Mouse (Mus musculus) stomach, embryonic 15.5 days (tissue): ENCODE data around the gene Pou5f1. TPM values are rescaled to one million over a fixed set of nuclear protein-coding genes. Genes with fewer than 3 reads are reported as not detected.

Source experiments
- ATAC-seq: fragments of 200-750 bp; cut with Nextera tagmentation; 2 replicates; pipeline ENCODE4 v1.8.0; 2017; ENCODE audit warnings: low read depth, moderate number of reproducible peaks, moderate TSS enrichment; ENCODE audit not compliant: insufficient read depth, low FRiP score
- H3K27ac ChIP-seq: fragments of 300-500 bp; sonication (generic); 2 replicates; pipeline ENCODE4 v1.5.1; 2015; ENCODE audit warnings: mild to moderate bottlenecking, inconsistent platforms
- H3K27me3 ChIP-seq: fragments of 300-500 bp; sonication (generic); replicated peaks from 2 replicates; pipeline ENCODE4 v1.6.1; 2015; ENCODE audit warnings: inconsistent platforms
- H3K36me3 ChIP-seq: fragments of 300-500 bp; sonication (generic); 2 replicates; pipeline ENCODE4 v1.6.1; 2015; ENCODE audit warnings: inconsistent platforms
- H3K4me1 ChIP-seq: fragments of 300-500 bp; sonication (generic); 2 replicates; pipeline ENCODE4 v1.6.1; 2015; ENCODE audit warnings: inconsistent platforms
- H3K4me2 ChIP-seq: fragments of 300-500 bp; sonication (generic); 2 replicates; pipeline ENCODE4 v1.6.1; 2015; ENCODE audit warnings: mild to moderate bottlenecking, inconsistent platforms
- H3K4me3 ChIP-seq: fragments of 300-500 bp; sonication (generic); replicated peaks from 2 replicates; pipeline ENCODE4 v1.5.1; 2015; ENCODE audit warnings: inconsistent platforms
- H3K9ac ChIP-seq: fragments of 300-500 bp; sonication (generic); 2 replicates; pipeline ENCODE4 v1.6.1; 2015; ENCODE audit warnings: inconsistent platforms
- H3K9me3 ChIP-seq: fragments of 300-500 bp; sonication (generic); 2 replicates; pipeline ENCODE4 v1.6.1; 2016; ENCODE audit warnings: inconsistent platforms
- WGBS: fragments of 180-500 bp; shearing (Covaris S2); methylation state at CpG from one replicate; pipeline ENCODE4 v1.1.7; 2015; 5-methylcytosine and 5-hydroxymethylcytosine counted together
- polyA plus RNA-seq: library from polyadenylated mRNA; unstranded; fragments of >200 nt; fragmentation: Nextera tagmentation; extraction: Ambion mirVana; gene quantifications from 2 replicates; pipeline ENCODE4 v1.2.1, GENCODE M21; 2015

Pou5f1 gene
- polyA plus RNA-seq, 1 experiment from 2014 or later, result not detected

GRCm38 (mm10) chr17:35515911-35516640 lies 10.3 kb downstream of the Pou5f1 start:
- H3K36me3 ChIP-seq, result peaks cover 3% of the 10 kb centered on the region; the same call in 1 of the 2 replicates
- H3K27ac ChIP-seq, result 0 out of 2 replicates have a peak overlapping the region, but pooled peaks have one; percentile 26
- H3K4me1 ChIP-seq, result peaks cover 25% of the 10 kb centered on the region
- H3K9ac ChIP-seq, result peak overlapping the region; percentile 52
- 5% methylated on average over 25 of the region's 25 CpGs for WGBS
- peak overlapping the region; percentile 69 for H3K4me3 ChIP-seq
- ATAC-seq, result no peak
- peak overlapping the region; percentile 77 for H3K4me2 ChIP-seq
- no peaks in the 10 kb centered on the region for H3K27me3 ChIP-seq
- no peaks in the 10 kb centered on the region for H3K9me3 ChIP-seq

GRCm38 (mm10) chr17:35516652-35517500 lies 11.1 kb downstream of the Pou5f1 start, which contains the start of the genes Tcf19 and Cchcr1:
Gene Tcf19, minus strand, starts transcription at chr17:35516824.
Gene Cchcr1, plus strand, starts transcription at chr17:35517100.
- under 1% methylated on average over 67 of the region's 67 CpGs for WGBS
- peak within 1 kb of the TSS; percentile 52 for H3K9ac ChIP-seq
- H3K4me3 ChIP-seq, result peak within 1 kb of the TSS; percentile 69
- no peaks in the 10 kb centered on the region for H3K9me3 ChIP-seq
- no peaks in the 10 kb centered on the region for H3K27me3 ChIP-seq
- H3K36me3 ChIP-seq, result peaks cover 8% of the 10 kb centered on the region; the same call in 1 of the 2 replicates
- H3K4me1 ChIP-seq, result peaks cover 25% of the 10 kb centered on the region
- H3K27ac ChIP-seq, result peak within 1 kb of the TSS; percentile 31
- peak within 1 kb of the TSS; percentile 77 for H3K4me2 ChIP-seq
- ATAC-seq, result peak; percentile 95

- peaks cover 11% of the 10 kb centered on the region; the same call in 1 of the 2 replicates for H3K36me3 ChIP-seq
- H3K4me1 ChIP-seq, result peaks cover 25% of the 10 kb centered on the region
- H3K9me3 ChIP-seq, result no peaks in the 10 kb centered on the region
- H3K4me3 ChIP-seq, result peak overlapping the region; percentile 69
- H3K27me3 ChIP-seq, result no peaks in the 10 kb centered on the region
- no peak for ATAC-seq
- H3K27ac ChIP-seq, result peak overlapping the region; percentile 31
- peak overlapping the region; percentile 65 for H3K4me2 ChIP-seq
- 0 out of 2 replicates have a peak overlapping the region, but pooled peaks have one; percentile 37 for H3K9ac ChIP-seq
- WGBS, result 6% methylated on average over 12 of the region's 12 CpGs
These were observed 11.7 kb downstream of the Pou5f1 start for GRCm38 (mm10) chr17:35517526-35517925.

- WGBS, result 92% methylated on average over 9 of the region's 9 CpGs
- Histone ChIP-seq H3K9me3 (no peaks in the 10 kb centered on the region), H3K9ac (no peak overlapping the region), H3K27ac (no peak overlapping the region), H3K4me1 (no peaks in the 10 kb centered on the region), H3K4me2 (no peak overlapping the region), H3K27me3 (no peaks in the 10 kb centered on the region), H3K36me3 (peaks cover 28% of the 10 kb centered on the region), H3K4me3 (no peak overlapping the region)
- ATAC-seq, result no peak
These were observed 18.5 kb downstream of the Pou5f1 start for GRCm38 (mm10) chr17:35524354-35524753.

- no peak overlapping the region for H3K4me2 ChIP-seq
- no peak overlapping the region for H3K27ac ChIP-seq
- H3K4me1 ChIP-seq, result no peaks in the 10 kb centered on the region
- WGBS, result 65% methylated on average over 8 of the region's 8 CpGs
- H3K27me3 ChIP-seq, result no peaks in the 10 kb centered on the region
- no peak overlapping the region for H3K4me3 ChIP-seq
- H3K9me3 ChIP-seq, result no peaks in the 10 kb centered on the region
- ATAC-seq, result no peak
- peaks cover 21% of the 10 kb centered on the region; the same call in 1 of the 2 replicates for H3K36me3 ChIP-seq
- H3K9ac ChIP-seq, result no peak overlapping the region
These were observed 20.8 kb downstream of the Pou5f1 start for GRCm38 (mm10) chr17:35526644-35527043.

GRCm38 (mm10) chr17:35532360-35532759 lies 26.5 kb downstream of the Pou5f1 start:
- no peak overlapping the region for H3K4me2 ChIP-seq
- no peaks in the 10 kb centered on the region for H3K27me3 ChIP-seq
- WGBS, result 9% methylated on average over 3 of the region's 3 CpGs
- H3K4me3 ChIP-seq, result no peak overlapping the region
- H3K27ac ChIP-seq, result no peak overlapping the region
- peaks cover 9% of the 10 kb centered on the region; the same call in 1 of the 2 replicates for H3K36me3 ChIP-seq
- H3K9ac ChIP-seq, result no peak overlapping the region
- no peak for ATAC-seq
- no peaks in the 10 kb centered on the region for H3K9me3 ChIP-seq
- no peaks in the 10 kb centered on the region for H3K4me1 ChIP-seq

GRCm38 (mm10) chr17:35532901-35533300 lies 27.1 kb downstream of the Pou5f1 start, which contains the start of gene Psors1c2:
Gene Psors1c2, plus strand, starts transcription at chr17:35533201.
- no peak within 1 kb of the TSS for H3K27ac ChIP-seq
- H3K4me1 ChIP-seq, result no peaks in the 10 kb centered on the region
- WGBS, result 25% methylated on average over 7 of the region's 7 CpGs
- no peaks in the 10 kb centered on the region for H3K9me3 ChIP-seq
- H3K36me3 ChIP-seq, result peaks cover 9% of the 10 kb centered on the region; the same call in 1 of the 2 replicates
- no peak within 1 kb of the TSS for H3K9ac ChIP-seq
- H3K4me3 ChIP-seq, result no peak within 1 kb of the TSS
- H3K27me3 ChIP-seq, result no peaks in the 10 kb centered on the region
- no peak for ATAC-seq
- H3K4me2 ChIP-seq, result no peak within 1 kb of the TSS

- no peaks in the 10 kb centered on the region for H3K36me3 ChIP-seq
- no peaks in the 10 kb centered on the region for H3K4me1 ChIP-seq
- no peaks in the 10 kb centered on the region for H3K9me3 ChIP-seq
- H3K27ac ChIP-seq, result no peak overlapping the region
- H3K4me3 ChIP-seq, result no peak overlapping the region
- H3K4me2 ChIP-seq, result no peak overlapping the region
- H3K9ac ChIP-seq, result no peak overlapping the region
- H3K27me3 ChIP-seq, result no peaks in the 10 kb centered on the region
- ATAC-seq, result peak; percentile 65; the same call in 1 of the 2 replicates
- WGBS, result 7% methylated on average over 6 of the region's 6 CpGs
These were observed 28.5 kb downstream of the Pou5f1 start for GRCm38 (mm10) chr17:35534343-35534742.

GRCm38 (mm10) chr17:35537421-35537820 lies 31.6 kb downstream of the Pou5f1 start:
- H3K9ac ChIP-seq, result no peak overlapping the region
- H3K4me1 ChIP-seq, result no peaks in the 10 kb centered on the region
- no peaks in the 10 kb centered on the region for H3K9me3 ChIP-seq
- WGBS, result 78% methylated on average over 4 of the region's 4 CpGs
- no peak overlapping the region for H3K27ac ChIP-seq
- H3K27me3 ChIP-seq, result no peaks in the 10 kb centered on the region
- H3K4me2 ChIP-seq, result no peak overlapping the region
- H3K4me3 ChIP-seq, result no peak overlapping the region
- no peak for ATAC-seq
- no peaks in the 10 kb centered on the region for H3K36me3 ChIP-seq

GRCm38 (mm10) chr17:35538476-35538875 lies 32.7 kb downstream of the Pou5f1 start:
- ATAC-seq, result no peak
- Histone ChIP-seq H3K9me3 (no peaks in the 10 kb centered on the region), H3K27ac (no peak overlapping the region), H3K4me2 (no peak overlapping the region), H3K27me3 (no peaks in the 10 kb centered on the region), H3K9ac (no peak overlapping the region), H3K4me1 (no peaks in the 10 kb centered on the region), H3K4me3 (no peak overlapping the region), H3K36me3 (no peaks in the 10 kb centered on the region)
- 83% methylated on average over 1 of the region's 1 CpGs for WGBS

GRCm38 (mm10) chr17:35539540-35539939 lies 33.7 kb downstream of the Pou5f1 start:
- ATAC-seq, result no peak
- no peak overlapping the region for H3K9ac ChIP-seq
- no peak overlapping the region for H3K4me3 ChIP-seq
- H3K27ac ChIP-seq, result no peak overlapping the region
- no peaks in the 10 kb centered on the region for H3K4me1 ChIP-seq
- no peaks in the 10 kb centered on the region for H3K36me3 ChIP-seq
- 44% methylated on average over 10 of the region's 10 CpGs for WGBS
- no peak overlapping the region for H3K4me2 ChIP-seq
- H3K9me3 ChIP-seq, result no peaks in the 10 kb centered on the region
- H3K27me3 ChIP-seq, result no peaks in the 10 kb centered on the region
